Mouse (Mus musculus): ENCODE data around the gene Gm2007. TPM values are rescaled to one million over a fixed set of nuclear protein-coding genes. Genes with fewer than 3 reads are reported as not detected.
"Not testable (repeated sequence)": the region's sequence is repeated elsewhere in the genome, so short reads cannot be mapped to it uniquely, and the experiment has no call there.

The Gm2007 gene
- not detected in 2 replicates for polyA plus RNA-seq (2014; fragmentation: Nextera tagmentation; extraction: Ambion mirVana)

- WGBS = no CpG with 5 or more reads among the region's 2 CpGs
- not testable (repeated sequence) for H3K9ac ChIP-seq (ENCODE audit: low read depth, low read length); H3K9me3 ChIP-seq (ENCODE audit: control insufficient read depth, low read length)
Observed at GRCm38 (mm10) chr2:175741237-175741636, at the start of gene Gm2007. Gene Gm2007 (plus strand): TSS chr2:175741537.

DNA sequence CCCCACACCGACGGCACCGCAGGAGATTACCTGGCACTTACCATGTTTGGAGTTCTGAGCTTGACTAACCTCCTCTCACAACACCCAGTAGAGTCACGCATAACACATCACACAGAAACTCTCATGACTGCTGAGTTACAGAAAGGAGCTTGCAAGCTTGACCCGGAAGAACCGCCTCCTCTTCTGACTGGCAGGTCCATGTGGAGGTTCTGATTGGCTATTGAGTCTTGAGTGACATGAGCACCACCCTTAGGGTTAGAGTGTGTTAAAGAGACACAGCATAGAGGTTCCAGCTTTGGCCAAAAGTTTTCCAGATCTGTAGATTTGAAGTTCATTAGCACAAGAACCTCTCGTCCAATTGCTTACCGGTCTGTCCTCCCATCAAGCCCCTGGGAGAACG is 37.8 kb upstream of the Gm2007 start, which contains the start of gene Zfp969:
Gene Zfp969 (minus strand): TSS at position 101 of the 400 bp plus-strand sequence.
- H3K4me1 ChIP-seq (replicated peaks; ENCODE audit: control insufficient read depth, insufficient read depth, low read length); H3K36me3 ChIP-seq (ENCODE audit: control insufficient read depth, insufficient read depth, low read length); H3K27me3 ChIP-seq (replicated peaks; ENCODE audit: control insufficient read depth, insufficient read depth, low read length); H3K27ac ChIP-seq (ENCODE audit: low read depth, low read length); H3K4me2 ChIP-seq; H3K9ac ChIP-seq (ENCODE audit: low read depth, low read length); H3K4me3 ChIP-seq (ENCODE audit: low read depth, low read length); ATAC-seq (replicated peaks; ENCODE audit: low FRiP score); DNase-seq (ENCODE audit: low spot score); H3K9me3 ChIP-seq (ENCODE audit: control insufficient read depth, low read length): not testable (repeated sequence)
- no CpG with 5 or more reads among the region's 9 CpGs for WGBS

More at GRCm38 (mm10) chr2:175741237-175741636, at the start of gene Gm2007:
- H3K4me3 ChIP-seq (ENCODE audit: low read depth, low read length); H3K4me2 ChIP-seq; DNase-seq (ENCODE audit: low spot score); H3K36me3 ChIP-seq (ENCODE audit: control insufficient read depth, insufficient read depth, low read length); H3K4me1 ChIP-seq (replicated peaks; ENCODE audit: control insufficient read depth, insufficient read depth, low read length); ATAC-seq (replicated peaks; ENCODE audit: low FRiP score); H3K27ac ChIP-seq (ENCODE audit: low read depth, low read length); H3K27me3 ChIP-seq (replicated peaks; ENCODE audit: control insufficient read depth, insufficient read depth, low read length): not testable (repeated sequence)

DNA sequence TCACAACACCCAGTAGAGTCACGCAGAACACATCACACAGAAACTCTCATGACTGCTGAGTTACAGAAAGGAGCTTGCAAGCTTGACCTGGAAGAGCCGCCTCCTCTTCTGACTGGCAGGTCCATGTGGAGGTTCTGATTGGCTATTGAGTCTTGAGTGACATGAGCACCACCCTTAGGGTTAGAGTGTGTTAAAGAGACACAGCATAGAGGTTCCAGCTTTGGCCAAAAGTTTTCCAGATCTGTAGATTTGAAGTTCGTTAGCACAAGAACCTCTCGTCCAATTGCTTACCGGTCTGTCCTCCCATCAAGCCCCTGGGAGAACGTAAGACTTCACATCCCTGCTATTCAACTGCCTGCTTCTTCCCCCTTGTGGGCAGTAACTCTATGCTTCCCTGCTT is 59.7 kb downstream of the Gm2007 start, which contains the start of gene Gm14288:
Gene Gm14288 (minus strand): TSS at position 101 of the 400 bp plus-strand sequence.
- H3K27me3 ChIP-seq (replicated peaks; ENCODE audit: control insufficient read depth, insufficient read depth, low read length); H3K9me3 ChIP-seq (ENCODE audit: control insufficient read depth, low read length); H3K27ac ChIP-seq (ENCODE audit: low read depth, low read length); H3K4me3 ChIP-seq (ENCODE audit: low read depth, low read length); ATAC-seq (replicated peaks; ENCODE audit: low FRiP score); H3K9ac ChIP-seq (ENCODE audit: low read depth, low read length); H3K4me2 ChIP-seq; H3K36me3 ChIP-seq (ENCODE audit: control insufficient read depth, insufficient read depth, low read length); DNase-seq (ENCODE audit: low spot score); H3K4me1 ChIP-seq (replicated peaks; ENCODE audit: control insufficient read depth, insufficient read depth, low read length): not testable (repeated sequence)
- no CpG with 5 or more reads among the region's 6 CpGs for WGBS

Other genes with a start within 250 kb of the Gm2007 start
- gene Gm11007, start 97.6 kb upstream of the Gm2007 start, polyA plus RNA-seq (2014; fragmentation: Nextera tagmentation; extraction: Ambion mirVana) = not detected in 2 replicates
- gene Zfp969, start 37.9 kb upstream of the Gm2007 start, polyA plus RNA-seq (2014; fragmentation: Nextera tagmentation; extraction: Ambion mirVana) = 16.3 and 23.6 TPM in 2 replicates
- 2.2 and 5.1 TPM in 2 replicates for gene Gm14288, start 59.6 kb downstream of the Gm2007 start, polyA plus RNA-seq (2014; fragmentation: Nextera tagmentation; extraction: Ambion mirVana)
- gene Gm6710, start 127.7 kb downstream of the Gm2007 start, polyA plus RNA-seq (2014; fragmentation: Nextera tagmentation; extraction: Ambion mirVana) = 9.5 and 12.6 TPM in 2 replicates
- 3.9 and 5.8 TPM in 2 replicates for gene Zfp966, start 189.6 kb downstream of the Gm2007 start, polyA plus RNA-seq (2014; fragmentation: Nextera tagmentation; extraction: Ambion mirVana)
- 14.4 and 16.4 TPM in 2 replicates for gene Gm2026, start 223.8 kb downstream of the Gm2007 start, polyA plus RNA-seq (2014; fragmentation: Nextera tagmentation; extraction: Ambion mirVana)